Mouse (Mus musculus) embryonic fibroblast, embryonic 13.5 days (primary cell): Measurements from ENCODE around the gene Tvp23a.

Experiments
- CTCF ChIP-seq: IDR thresholded peaks from 2 replicates; pipeline ENCODE4 v1.5.1; 2011; ENCODE audit warnings: mild to moderate bottlenecking, control low read depth, low read length, moderate library complexity, borderline replicate concordance; ENCODE audit not compliant: insufficient read depth
- POLR2A ChIP-seq: IDR thresholded peaks from 2 replicates; pipeline ENCODE4 v1.6.1; 2011; ENCODE audit warnings: low read depth, mild to moderate bottlenecking, control low read depth, low read length, moderate library complexity

DNA sequence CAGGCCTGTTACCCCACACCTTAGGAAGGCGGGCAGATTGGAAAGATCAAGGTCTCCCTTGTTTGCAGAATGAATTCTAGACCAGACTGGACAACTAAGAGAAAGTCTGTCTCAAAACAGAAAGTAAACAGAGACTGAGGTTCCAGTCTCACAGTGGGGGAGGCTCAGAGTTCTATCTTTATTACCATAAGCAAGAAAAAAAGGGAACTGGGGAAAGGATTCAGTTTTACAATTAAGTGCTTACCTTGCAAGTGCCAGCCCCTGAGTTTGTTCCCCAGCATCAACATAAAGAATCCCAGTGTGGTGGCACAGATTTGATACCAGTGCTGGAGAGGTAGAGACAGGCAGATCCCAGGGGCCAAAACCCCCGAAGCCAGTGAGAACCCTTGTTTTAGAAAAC lies 28.8 kb upstream of the Tvp23a start:
- TF ChIP-seq CTCF = no peak
- TF ChIP-seq POLR2A = no peak
